Mouse (Mus musculus) right cerebral cortex, postnatal 4 days (tissue): ENCODE results near the gene Tmem19.
"Not testable (repeated sequence)": the region's sequence is repeated elsewhere in the genome, so short reads cannot be mapped to it uniquely, and the experiment has no call there.

Source experiments
- DNase-seq: peaks from one replicate; pipeline ENCODE4 v3.0.0-alpha.2; 2022

Gene Tmem19

GRCm38 (mm10) chr10:115348131-115348530 lies 14.2 kb downstream of the Tmem19 start:
- no peak for DNase-seq

GRCm38 (mm10) chr10:115346444-115346843 lies 15.9 kb downstream of the Tmem19 start:
- DNase-seq = no peak

- no peak for DNase-seq
These were observed 19.4 kb downstream of the Tmem19 start for GRCm38 (mm10) chr10:115342771-115343425.

GRCm38 (mm10) chr10:115339820-115340328 lies 22.4 kb downstream of the Tmem19 start:
- DNase-seq = no peak

DNA sequence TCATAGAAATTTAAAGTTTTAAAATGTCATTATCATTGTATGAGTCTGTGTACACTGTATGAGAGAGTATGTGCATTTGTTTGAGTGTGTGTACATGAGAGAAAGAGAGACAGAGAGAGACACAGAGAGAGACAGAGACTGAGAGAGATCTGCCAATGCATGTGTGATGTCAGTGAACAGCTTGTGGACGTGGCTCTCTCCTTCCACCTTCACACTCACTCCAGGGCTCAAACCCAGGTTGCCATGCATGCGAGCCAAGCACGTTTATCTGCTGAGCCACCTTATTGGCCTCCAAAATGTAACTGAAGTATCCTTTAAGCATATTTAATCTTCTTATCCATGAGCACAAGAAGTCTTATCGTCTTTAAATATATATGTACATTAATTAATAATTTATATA lies 25.4 kb downstream of the Tmem19 start:
- DNase-seq = no peak

DNA sequence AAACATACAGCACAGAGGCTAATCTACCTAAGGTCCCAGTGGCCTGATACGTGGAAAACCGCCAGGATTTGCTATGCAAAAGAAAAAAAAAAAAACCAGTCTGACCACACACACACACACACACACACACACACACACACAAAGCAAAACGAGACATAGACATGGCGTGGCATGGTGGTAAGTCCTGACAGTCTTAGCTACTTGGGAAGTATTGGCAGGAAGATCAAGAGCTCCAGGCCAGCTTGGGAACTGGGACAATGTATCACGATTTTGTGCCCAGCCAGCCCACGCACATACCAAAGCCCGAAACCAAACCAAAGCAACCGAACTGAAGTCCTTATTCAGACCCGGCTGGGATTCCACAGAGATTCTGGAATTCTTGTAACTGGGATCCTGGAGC lies 28.8 kb downstream of the Tmem19 start:
- DNase-seq = no peak

DNA sequence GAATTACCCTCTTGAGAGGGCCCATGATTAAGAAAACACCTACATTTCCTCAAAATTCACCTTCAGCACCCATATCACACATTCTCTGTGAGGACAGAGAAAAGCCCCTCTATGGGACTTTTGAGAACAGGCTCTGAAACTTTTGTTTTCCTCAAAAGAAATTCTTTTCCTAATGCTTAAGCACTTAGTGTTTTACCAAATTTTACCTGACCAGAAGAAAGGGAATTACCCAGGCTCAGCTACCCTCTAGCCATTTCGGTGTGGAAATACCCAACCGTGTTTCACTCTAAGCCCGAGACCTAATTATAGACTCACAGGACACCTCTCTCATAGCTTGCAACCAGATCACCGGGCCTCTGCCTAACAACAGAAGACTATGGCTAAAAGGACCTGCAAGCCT lies 29.3 kb downstream of the Tmem19 start:
- DNase-seq = no peak

DNA sequence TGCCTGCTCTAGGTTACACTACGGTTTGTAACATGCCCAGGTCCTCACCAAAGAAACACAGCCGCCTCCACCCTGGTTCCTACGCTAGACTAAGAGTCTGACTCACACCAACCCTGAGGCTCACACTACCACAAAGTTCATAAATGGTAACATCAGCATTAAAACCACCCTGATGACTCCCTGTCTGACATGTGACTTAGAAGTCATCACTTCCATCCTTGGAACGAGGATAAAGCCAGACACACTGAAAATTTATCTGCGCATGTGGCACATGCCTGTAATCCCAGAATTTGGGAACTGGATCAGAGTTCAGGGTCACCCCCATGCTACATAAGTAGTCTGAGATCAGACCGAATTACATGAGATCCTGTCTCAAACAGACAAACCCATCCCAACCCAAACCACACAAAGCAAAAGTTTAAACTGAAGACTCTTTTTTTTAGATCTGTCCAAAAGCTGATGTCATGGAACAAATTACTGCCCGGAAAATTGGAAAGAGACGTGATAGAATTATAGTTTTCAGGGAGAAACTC lies 29.8 kb downstream of the Tmem19 start:
- no peak for DNase-seq

DNA sequence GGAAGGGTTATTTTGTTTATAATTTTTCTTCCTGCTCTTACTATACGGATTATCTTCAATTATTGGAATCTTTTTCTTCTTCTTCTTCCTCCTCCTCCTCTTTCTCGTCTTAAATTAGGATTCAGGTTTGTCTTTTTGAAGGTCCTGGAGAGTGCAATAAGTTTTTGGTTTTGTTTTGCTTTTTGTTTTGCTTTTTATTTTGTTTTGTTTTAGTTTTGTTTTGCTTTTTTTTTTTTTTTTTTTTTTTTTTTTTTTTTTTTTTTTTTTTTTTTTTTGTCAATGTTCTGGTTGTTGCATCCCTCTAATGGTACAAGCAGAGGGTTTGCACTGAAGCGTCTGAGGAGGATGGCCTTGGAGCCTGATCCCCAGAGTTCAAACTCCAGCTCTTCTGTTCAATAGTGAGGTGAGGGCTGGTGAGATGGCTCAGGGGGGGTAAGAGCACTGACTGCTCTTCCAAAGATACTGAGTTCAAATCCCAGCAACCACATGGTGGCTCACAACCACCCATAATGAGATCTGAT lies 33.2 kb downstream of the Tmem19 start:
- no peak for DNase-seq

GRCm38 (mm10) chr10:115328514-115328913 lies 33.8 kb downstream of the Tmem19 start:
- no peak for DNase-seq

DNA sequence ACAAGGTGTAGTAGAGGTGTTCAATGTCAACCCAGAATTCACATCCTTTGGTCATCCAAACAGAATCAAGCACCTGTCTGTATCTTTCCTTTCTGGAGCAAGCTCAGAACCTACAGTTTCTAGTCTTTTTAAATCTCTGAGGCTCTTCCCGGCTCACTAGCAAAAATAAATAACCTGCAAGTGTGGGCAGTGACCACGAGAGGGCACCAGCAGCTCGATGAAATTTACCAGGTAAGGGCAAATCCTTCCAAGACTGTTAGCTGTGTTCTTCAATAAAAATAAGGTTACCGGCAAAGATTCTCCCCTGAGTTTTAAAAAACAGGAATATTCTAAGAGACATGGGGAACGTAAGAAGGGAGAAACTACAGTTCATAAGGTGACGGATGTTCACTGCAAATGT lies 39.0 kb downstream of the Tmem19 start:
- peak; percentile 72 for DNase-seq

- no peak for DNase-seq
These were observed 40.8 kb downstream of the Tmem19 start for GRCm38 (mm10) chr10:115321317-115322035.

GRCm38 (mm10) chr10:115318388-115318787 lies 43.9 kb downstream of the Tmem19 start:
- not testable (repeated sequence) for DNase-seq

- DNase-seq = no peak
These were observed 46.0 kb downstream of the Tmem19 start for GRCm38 (mm10) chr10:115316313-115316712.

DNA sequence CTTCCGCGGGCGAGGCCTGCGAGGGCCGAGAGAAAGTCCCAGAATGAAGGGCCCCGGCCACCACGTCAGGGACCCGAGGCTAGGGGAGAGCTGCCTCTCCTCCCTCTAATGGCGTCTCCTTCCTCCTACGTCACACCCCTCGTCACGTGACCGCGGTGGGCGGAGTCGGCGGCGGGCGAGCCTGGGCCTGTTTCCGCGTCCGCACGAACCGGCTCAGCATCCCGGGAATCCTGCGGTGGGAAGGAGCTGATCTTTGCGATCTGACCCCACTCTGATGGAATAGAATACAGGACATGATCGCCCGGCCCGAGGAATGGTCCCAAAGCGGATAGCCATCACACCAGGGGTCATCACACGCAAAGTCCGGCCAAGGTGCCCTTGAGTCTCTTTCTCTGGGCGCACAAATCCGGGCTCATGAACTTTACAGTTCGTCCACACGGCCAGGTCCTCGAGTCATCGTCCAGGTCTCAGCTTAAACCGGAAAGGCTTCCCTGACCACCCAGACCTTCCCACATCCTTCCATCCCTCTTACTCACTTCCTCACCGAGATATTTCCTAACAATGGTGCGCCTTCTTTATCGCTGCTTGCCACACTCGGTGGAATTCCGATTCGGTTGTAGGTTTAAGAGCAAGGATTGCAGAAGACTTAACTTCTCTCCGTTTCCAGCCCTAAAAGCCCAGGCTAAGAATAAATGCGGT lies 46.7 kb downstream of the Tmem19 start, which contains the start of gene Rab21:
Gene Rab21 (minus strand): TSS at position 122 of the 699 bp plus-strand sequence.
- DNase-seq = peak; percentile 99

DNA sequence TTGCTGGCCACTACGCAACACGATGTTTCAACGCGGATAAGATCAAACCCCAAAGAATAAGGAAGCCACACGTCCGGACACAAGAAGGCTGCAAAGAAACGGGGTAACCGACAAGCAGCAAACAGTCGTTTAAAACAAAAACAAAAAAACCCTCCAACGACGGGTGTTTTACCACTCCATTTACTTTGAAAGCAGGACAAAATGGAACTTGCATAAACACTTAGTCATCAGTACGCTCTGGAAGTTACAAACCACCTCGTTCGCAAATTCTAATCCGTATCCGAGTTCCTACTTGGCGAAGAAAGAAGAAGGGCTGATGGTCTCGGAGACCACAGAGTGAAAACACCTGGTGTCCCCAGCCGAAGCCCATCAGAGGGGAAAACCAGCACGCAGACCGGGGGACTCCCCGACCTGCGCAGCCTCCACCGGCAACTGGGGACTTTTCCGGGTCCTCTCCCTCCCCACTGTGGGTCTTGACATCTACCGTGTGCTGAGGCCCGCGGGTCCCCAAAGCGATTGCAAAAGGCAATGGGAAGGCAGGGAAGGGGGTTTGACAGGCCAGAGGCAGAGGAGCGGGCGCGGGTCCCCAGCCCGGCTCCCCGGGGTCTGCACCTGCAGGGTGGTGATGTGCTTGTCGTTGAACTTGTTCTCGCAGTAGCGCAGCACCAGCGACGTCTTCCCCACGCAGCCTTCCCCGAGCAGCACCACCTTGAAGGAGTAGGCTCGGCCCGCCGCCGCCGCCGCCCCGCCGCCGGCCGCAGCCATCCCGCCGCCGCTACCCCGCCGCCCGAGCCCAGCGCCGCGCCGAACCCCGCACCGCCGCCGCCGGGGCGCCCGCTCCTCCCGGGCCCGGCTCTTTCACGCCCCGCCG lies 47.5 kb downstream of the Tmem19 start:
- peak; percentile 53 for DNase-seq

GRCm38 (mm10) chr10:115314287-115314581 lies 48.1 kb downstream of the Tmem19 start:
- no peak for DNase-seq

GRCm38 (mm10) chr10:115313641-115314286 lies 48.5 kb downstream of the Tmem19 start:
- DNase-seq = no peak

DNA sequence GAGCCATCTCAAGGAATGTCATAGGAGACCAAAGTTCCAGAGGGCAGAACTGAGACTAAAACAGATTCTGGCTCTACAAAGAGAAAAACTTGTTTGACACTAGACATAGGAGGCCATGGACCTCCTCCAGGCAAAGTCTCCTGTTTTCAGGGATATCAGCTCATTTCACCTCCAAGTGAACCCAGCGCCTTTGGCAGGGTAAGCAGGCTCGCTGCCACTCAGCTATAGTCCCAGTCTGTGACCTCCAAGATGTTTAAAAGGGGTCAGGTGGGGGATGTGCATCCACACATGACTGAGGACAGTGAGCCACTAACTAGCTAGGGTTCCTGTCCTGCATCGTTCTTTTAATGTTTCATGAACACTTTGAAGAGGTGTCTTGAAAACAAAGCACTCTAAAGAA lies 49.6 kb downstream of the Tmem19 start:
- DNase-seq = no peak

GRCm38 (mm10) chr10:115312194-115312593 lies 50.1 kb downstream of the Tmem19 start:
- DNase-seq = no peak

GRCm38 (mm10) chr10:115311263-115311965 lies 50.9 kb downstream of the Tmem19 start:
- DNase-seq = no peak
